Mouse (Mus musculus) midbrain, postnatal 0 days (tissue): ENCODE measurements at regions not wholly inside any gene's neighbourhood (a gene's known extent, or its start where the extent isn't known, plus 50 kb on each side); places are given as distances from the start of the nearest gene placed in this dataset.

Source experiments
- ATAC-seq: fragments of 200-750 bp; cut with Nextera tagmentation; 2 replicates; pipeline ENCODE4 v1.8.0; 2017; ENCODE audit warnings: moderate number of reproducible peaks, mild to moderate bottlenecking, moderate TSS enrichment, moderate library complexity; ENCODE audit not compliant: low FRiP score
- DNase-seq: peaks from one replicate; pipeline ENCODE4 v3.0.0-alpha.2; 2015; ENCODE audit warnings: low spot score
- H3K27ac ChIP-seq: fragments of 300-500 bp; sonication (generic); 2 replicates; pipeline ENCODE4 v1.5.1; 2014; ENCODE audit warnings: low read depth, mild to moderate bottlenecking, low read length, mixed read lengths
- H3K27me3 ChIP-seq: fragments of 300-500 bp; sonication (generic); 2 replicates; pipeline ENCODE4 v1.6.1; 2014; ENCODE audit warnings: low read length, control low read depth, mixed read lengths; ENCODE audit not compliant: insufficient read depth
- H3K36me3 ChIP-seq: fragments of 300-500 bp; sonication (generic); 2 replicates; pipeline ENCODE4 v1.6.1; 2014; ENCODE audit warnings: low read length, control low read depth, mixed read lengths; ENCODE audit not compliant: insufficient read depth
- H3K4me1 ChIP-seq: fragments of 300-500 bp; sonication (generic); 2 replicates; pipeline ENCODE4 v1.6.1; 2014; ENCODE audit warnings: mild to moderate bottlenecking, control low read depth, antibody characterized with exemption, low read length, mixed read lengths; ENCODE audit not compliant: insufficient read depth
- H3K4me2 ChIP-seq: fragments of 300-500 bp; sonication (generic); 2 replicates; pipeline ENCODE4 v1.6.1; 2014; ENCODE audit warnings: low read depth, mild to moderate bottlenecking, low read length, mixed read lengths; ENCODE audit not compliant: poor library complexity, severe bottlenecking
- H3K4me3 ChIP-seq: fragments of 300-500 bp; sonication (generic); 2 replicates; pipeline ENCODE4 v1.5.1; 2014; ENCODE audit warnings: low read depth, mild to moderate bottlenecking, low read length, moderate library complexity
- H3K9ac ChIP-seq: fragments of 300-500 bp; sonication (generic); replicated peaks from 2 replicates; pipeline ENCODE4 v1.6.1; 2014; ENCODE audit warnings: mild to moderate bottlenecking, low read length, moderate library complexity, mixed read lengths; ENCODE audit not compliant: poor library complexity, severe bottlenecking
- H3K9me3 ChIP-seq: fragments of 300-500 bp; sonication (generic); 2 replicates; pipeline ENCODE4 v1.6.1; 2016; ENCODE audit warnings: low read length, control low read depth
- CTCF ChIP-seq: IDR thresholded peaks from 2 replicates; pipeline ENCODE4 v1.5.1; 2016; ENCODE audit warnings: antibody characterized with exemption, mild to moderate bottlenecking
- WGBS: fragments of 180-500 bp; shearing (Covaris S2); extraction: QIAGEN DNeasy Blood & Tissue Kit; methylation state at CpG from one replicate; pipeline ENCODE4 v1.1.7; 2014; 5-methylcytosine and 5-hydroxymethylcytosine counted together

GRCm38 (mm10) chrX:40350936-40351335 lies 487.5 kb upstream of the Cypt14 start:
- DNase-seq = peak; percentile 12
- 82% methylated on average over 3 of the region's 3 CpGs for WGBS
- no peak overlapping the region for H3K27ac ChIP-seq
- H3K27me3 ChIP-seq = no peaks in the 10 kb centered on the region
- no peaks in the 10 kb centered on the region for H3K36me3 ChIP-seq
- H3K9me3 ChIP-seq = no peaks in the 10 kb centered on the region
- H3K4me1 ChIP-seq = no peaks in the 10 kb centered on the region
- TF ChIP-seq CTCF = no peak
- no peak overlapping the region for H3K9ac ChIP-seq
- H3K4me3 ChIP-seq = no peak overlapping the region
- H3K4me2 ChIP-seq = no peak overlapping the region
- no peak for ATAC-seq

- H3K27me3 ChIP-seq = no peaks in the 10 kb centered on the region
- no peak for DNase-seq
- H3K9ac ChIP-seq = no peak overlapping the region
- no peaks in the 10 kb centered on the region for H3K4me1 ChIP-seq
- no peaks in the 10 kb centered on the region for H3K36me3 ChIP-seq
- no peak for ATAC-seq
- no peak overlapping the region for H3K4me3 ChIP-seq
- no peak for TF ChIP-seq CTCF
- H3K27ac ChIP-seq = no peak overlapping the region
- H3K4me2 ChIP-seq = no peak overlapping the region
- no peaks in the 10 kb centered on the region for H3K9me3 ChIP-seq
These were observed 473.2 kb upstream of the Cypt14 start for GRCm38 (mm10) chrX:40336555-40336954.
